Mouse (Mus musculus) C2C12 (cell line): ENCODE measurements around the gene Ntpcr.

Source experiments
- CTCF ChIP-seq: IDR thresholded peaks from one replicate; pipeline ENCODE4 v1.5.1; 2011; ENCODE audit not compliant: control insufficient read depth, insufficient read depth, insufficient read length
- MAX ChIP-seq: IDR thresholded peaks from one replicate; pipeline ENCODE4 v1.6.1; 2011; ENCODE audit warnings: mild to moderate bottlenecking, control low read depth
- USF1 ChIP-seq: IDR thresholded peaks from one replicate; pipeline ENCODE4 v1.6.1; 2011; ENCODE audit warnings: low read depth, mild to moderate bottlenecking, control low read depth, moderate library complexity

DNA sequence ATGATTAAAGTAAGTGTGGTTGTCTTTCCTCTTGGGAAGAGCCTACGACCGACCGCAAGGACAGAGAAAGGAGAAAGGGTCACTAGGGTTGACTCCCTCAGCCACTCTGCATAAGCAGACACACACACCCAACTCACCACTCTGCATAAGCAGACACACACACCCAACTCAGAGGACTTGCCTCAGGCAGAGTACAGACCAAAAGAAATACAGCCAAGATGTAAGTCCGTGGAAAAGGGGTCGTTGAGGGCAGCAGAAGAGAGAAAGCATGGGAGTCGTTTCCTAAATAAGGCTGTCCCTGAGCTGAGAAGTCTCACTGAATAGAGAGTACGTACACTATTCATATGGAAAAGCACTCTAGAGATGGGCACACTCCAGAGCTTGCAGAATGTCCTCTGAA is 29.4 kb upstream of the Ntpcr start:
- TF ChIP-seq CTCF (no peak), MAX (no peak), USF1 (no peak)
